Comparison of ENCODE assay signal across 31 mouse cellular contexts in the genomic region with DNA sequence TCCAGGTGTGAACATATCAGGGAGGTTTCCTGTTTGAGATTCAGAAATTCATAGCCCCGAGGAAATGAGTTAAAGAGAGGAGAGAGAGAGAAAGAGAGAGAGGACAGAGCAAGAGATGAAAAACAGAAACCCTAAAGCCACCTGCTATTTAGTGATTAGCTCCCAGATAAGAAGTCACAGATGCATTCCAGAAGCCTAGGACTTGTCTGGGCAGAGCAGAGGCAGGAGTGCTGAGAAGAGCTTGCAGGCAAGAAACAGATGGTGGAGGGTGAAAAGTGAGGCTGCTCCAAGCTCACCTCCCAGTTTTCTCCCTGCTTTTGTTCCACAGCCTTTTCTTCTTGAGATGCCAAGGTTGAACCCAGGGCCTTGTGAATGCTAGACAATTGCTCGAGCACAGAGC.
A peak's percentile ranks its signal among the peaks of the same experiment; 100 is the strongest.
DNase-seq lines count a peak whose midpoint lies in the region; ATAC-seq and TF ChIP-seq lines count a peak whose summit lies in the region.
"Had no signal": no experiment of that assay in that cellular context is flagged by ENCODE, and none has a peak within 500 bp of the region (broad histone marks: within the 10 kb centered on the region; RNA-seq: fewer than 3 reads in every experiment).

No protein-coding gene starts in this region.

- peaks cover 15% of the 10 kb centered on the region for H3K4me1 ChIP-seq in embryonic facial prominence, embryonic 12.5 days
- H3K4me1 ChIP-seq in limb, embryonic 14.5 days (ENCODE audit: control insufficient read depth, insufficient read depth, low read length) = 0 out of 2 replicates have a peak, but pooled peaks cover 4% of the 10 kb centered on the region
- no peaks in the 10 kb centered on the region for H3K4me1 ChIP-seq in stomach, postnatal 0 days (replicated peaks; ENCODE audit: control insufficient read depth, insufficient read depth)
- no peaks in the 10 kb centered on the region for H3K4me1 ChIP-seq in midbrain, embryonic 16.5 days (ENCODE audit: control insufficient read depth, insufficient read depth, low read length)
- H3K4me1 ChIP-seq: liver, embryonic 12.5 days had no signal

- no peak overlapping the region for H3K9ac ChIP-seq in embryonic facial prominence, embryonic 12.5 days
- H3K9ac ChIP-seq in limb, embryonic 14.5 days (ENCODE audit: low read depth, low read length, severe bottlenecking) = no peak overlapping the region
- H3K9ac ChIP-seq in stomach, postnatal 0 days (ENCODE audit: low read length) = no peak overlapping the region
- no peak overlapping the region for H3K9ac ChIP-seq in midbrain, embryonic 16.5 days (ENCODE audit: low read depth, low read length)
- H3K9ac ChIP-seq: forebrain, embryonic 12.5 days; heart, embryonic 12.5 days; intestine, embryonic 15.5 days; liver, embryonic 12.5 days had no signal

- TF ChIP-seq CTCF in stomach, postnatal 0 days (IDR thresholded peaks at IDR 0.05; ENCODE audit: low read depth) = no peak

- no peaks in the 10 kb centered on the region for H3K9me3 ChIP-seq in embryonic facial prominence, embryonic 12.5 days
- H3K9me3 ChIP-seq in limb, embryonic 14.5 days (ENCODE audit: control insufficient read depth, low read length) = no peaks in the 10 kb centered on the region
- no peaks in the 10 kb centered on the region for H3K9me3 ChIP-seq in stomach, postnatal 0 days (ENCODE audit: control insufficient read depth, low read length)
- no peaks in the 10 kb centered on the region for H3K9me3 ChIP-seq in midbrain, embryonic 16.5 days (replicated peaks; ENCODE audit: control insufficient read depth, low read length, poor library complexity, severe bottlenecking)
- H3K9me3 ChIP-seq: forebrain, embryonic 12.5 days; G1E; heart, embryonic 12.5 days; hindbrain, embryonic 10.5 days; intestine, embryonic 15.5 days; liver, embryonic 12.5 days had no signal

- ATAC-seq in embryonic facial prominence, embryonic 12.5 days (ENCODE audit: insufficient number of reproducible peaks, insufficient read depth, low FRiP score, low TSS enrichment) = no peak
- no peak for ATAC-seq in limb, embryonic 14.5 days (ENCODE audit: low FRiP score, low read depth)
- ATAC-seq in stomach, postnatal 0 days (ENCODE audit: low FRiP score, low TSS enrichment) = no peak
- ATAC-seq in midbrain, embryonic 16.5 days = no peak
- ATAC-seq: activated CD4-positive, CD25-positive, alpha-beta regulatory T cell, adult 4 months; CD4-positive, CD25-positive, alpha-beta regulatory T cell, adult 4 months; hindbrain, embryonic 16.5 days; intestine, embryonic 15.5 days; liver, embryonic 12.5 days; Patski had no signal

- TF ChIP-seq POLR2A in limb, embryonic 14.5 days (IDR thresholded peaks at IDR 0.05; ENCODE audit: borderline replicate concordance, extremely low read depth, insufficient read depth, insufficient read length) = no peak

- H3K27ac ChIP-seq in embryonic facial prominence, embryonic 12.5 days = peak overlapping the region; percentile 32; the same call in 1 of the 2 replicates
- H3K27ac ChIP-seq in limb, embryonic 14.5 days (replicated peaks; ENCODE audit: low read depth, low read length) = no peak overlapping the region
- peak overlapping the region; percentile 67 for H3K27ac ChIP-seq in stomach, postnatal 0 days (replicated peaks)
- no peak overlapping the region for H3K27ac ChIP-seq in midbrain, embryonic 16.5 days (ENCODE audit: low read length)
- H3K27ac ChIP-seq: forebrain, embryonic 12.5 days; gastrocnemius, adult 2 months; hindbrain, embryonic 10.5 days; intestine, embryonic 15.5 days; liver, embryonic 12.5 days had no signal

- no peak for TF ChIP-seq EP300 in stomach, postnatal 0 days (optimal IDR thresholded peaks at IDR 0.05)

- no peak overlapping the region for H3K4me2 ChIP-seq in embryonic facial prominence, embryonic 12.5 days (replicated peaks)
- no peak overlapping the region for H3K4me2 ChIP-seq in limb, embryonic 14.5 days (replicated peaks; ENCODE audit: low read depth, low read length, severe bottlenecking)
- no peak overlapping the region for H3K4me2 ChIP-seq in stomach, postnatal 0 days (replicated peaks; ENCODE audit: low read depth)
- no peak overlapping the region for H3K4me2 ChIP-seq in midbrain, embryonic 16.5 days (ENCODE audit: low read length)
- H3K4me2 ChIP-seq: forebrain, embryonic 12.5 days; intestine, embryonic 15.5 days; liver, embryonic 12.5 days; midbrain, embryonic 11.5 days had no signal

- H3K27me3 ChIP-seq in embryonic facial prominence, embryonic 12.5 days = no peaks in the 10 kb centered on the region
- no peaks in the 10 kb centered on the region for H3K27me3 ChIP-seq in limb, embryonic 14.5 days (ENCODE audit: control insufficient read depth, insufficient read depth, low read length)
- no peaks in the 10 kb centered on the region for H3K27me3 ChIP-seq in stomach, postnatal 0 days (ENCODE audit: control insufficient read depth, insufficient read depth, low read length)
- H3K27me3 ChIP-seq in midbrain, embryonic 16.5 days (ENCODE audit: control insufficient read depth, insufficient read depth, low read depth, low read length) = no peaks in the 10 kb centered on the region
- H3K27me3 ChIP-seq: forebrain, embryonic 12.5 days; intestine, embryonic 15.5 days; liver, embryonic 12.5 days; Patski had no signal

- peak; percentile 52 for DNase-seq in urinary bladder, postnatal 14 days (ENCODE audit: low spot score)
- DNase-seq in urinary bladder, postnatal 10 days (ENCODE audit: low spot score) = no peak
- DNase-seq in limb, embryonic 14.5 days (ENCODE audit: low spot score) = peak; percentile 32
- DNase-seq in stomach, postnatal 0 days (ENCODE audit: low spot score) = no peak
- DNase-seq in cerebellum, adult 9-10 months = no peak
- no peak for DNase-seq in cerebellum, adult 9-11 months
- DNase-seq: adrenal gland, adult 8-10 months; cerebellum, adult 18-20 months; gastrocnemius, adult 2 months; heart, postnatal 10 days; kidney, adult 9 months; kidney, postnatal 14 days; layer of hippocampus, postnatal 36 days; left cerebral cortex, postnatal 4 days; lung, adult 18-20 months; lung, postnatal 10 days; thymus, postnatal 25 days had no signal

- H3K36me3 ChIP-seq in embryonic facial prominence, embryonic 12.5 days = no peaks in the 10 kb centered on the region
- H3K36me3 ChIP-seq in limb, embryonic 14.5 days (ENCODE audit: control insufficient read depth, insufficient read depth, low read length) = no peaks in the 10 kb centered on the region
- no peaks in the 10 kb centered on the region for H3K36me3 ChIP-seq in stomach, postnatal 0 days (ENCODE audit: control insufficient read depth, insufficient read depth, low read length)
- H3K36me3 ChIP-seq in midbrain, embryonic 16.5 days (ENCODE audit: control insufficient read depth, insufficient read depth, low read length) = no peaks in the 10 kb centered on the region
- H3K36me3 ChIP-seq: forebrain, embryonic 12.5 days; G1E; heart, embryonic 12.5 days; hindbrain, embryonic 10.5 days; intestine, embryonic 15.5 days; liver, embryonic 12.5 days had no signal

- H3K4me3 ChIP-seq in embryonic facial prominence, embryonic 12.5 days = no peak overlapping the region
- no peak overlapping the region for H3K4me3 ChIP-seq in limb, embryonic 14.5 days (replicated peaks; ENCODE audit: low read length)
- H3K4me3 ChIP-seq in stomach, postnatal 0 days (ENCODE audit: low read depth, low read length) = no peak overlapping the region
- H3K4me3 ChIP-seq in midbrain, embryonic 16.5 days (ENCODE audit: low read depth, low read length) = no peak overlapping the region
- H3K4me3 ChIP-seq: erythroblast, embryonic 14.5 days; forebrain, embryonic 12.5 days; gastrocnemius, adult 2 months; heart, embryonic 12.5 days; hindbrain, embryonic 10.5 days; intestine, embryonic 15.5 days; liver, embryonic 12.5 days had no signal

- 34% methylated on average over 2 of the region's 2 CpGs for WGBS in embryonic facial prominence, embryonic 12.5 days
- 12% methylated on average over 2 of the region's 2 CpGs for WGBS in limb, embryonic 14.5 days
- 23% methylated on average over 2 of the region's 2 CpGs for WGBS in stomach, postnatal 0 days
- WGBS in midbrain, embryonic 16.5 days = 48% methylated on average over 2 of the region's 2 CpGs

Comparison
In these comparisons a context has a peak if more than half of its experiments do, and no peak if none do; other contexts are left out.
1. DNase-seq: peak in urinary bladder, postnatal 14 days (single experiment) and limb, embryonic 14.5 days (single experiment); none in urinary bladder, postnatal 10 days (single experiment), stomach, postnatal 0 days (single experiment), cerebellum, adult 9-10 months (single experiment) and cerebellum, adult 9-11 months (single experiment).
2. H3K27ac ChIP-seq: peak in embryonic facial prominence, embryonic 12.5 days (single experiment) and stomach, postnatal 0 days (single experiment); none in limb, embryonic 14.5 days (single experiment) and midbrain, embryonic 16.5 days (single experiment).